Mouse (Mus musculus) gastrocnemius, postnatal 25 days (tissue): ENCODE results near the gene Zar1l. TPM values are rescaled to one million over a fixed set of nuclear protein-coding genes. Genes with fewer than 3 reads are reported as not detected.
A peak's percentile ranks its signal among the peaks of the same experiment; 100 is the strongest.
"Not testable (repeated sequence)": the region's sequence is repeated elsewhere in the genome, so short reads cannot be mapped to it uniquely, and the experiment has no call there.

ENCODE experiments used
- DNase-seq: peaks from one replicate; pipeline ENCODE4 v3.0.0; 2022
- long read RNA-seq, 2 experiments: library from polyadenylated mRNA; stranded (forward); transcript quantifications; one replicate each; pipeline ENCODE4 v2.0.0; 2021
- total RNA-seq, 2 experiments: library from RNA; stranded (reverse); gene quantifications; 1 replicate in 1 of 2; 2 replicates in 1 of 2; pipeline ENCODE4 v1.2.3; 2021

Gene Zar1l
- not detected for total RNA-seq
- long read RNA-seq, experiment 1 = 0 reads
- long read RNA-seq, experiment 2 = 0 reads

DNA sequence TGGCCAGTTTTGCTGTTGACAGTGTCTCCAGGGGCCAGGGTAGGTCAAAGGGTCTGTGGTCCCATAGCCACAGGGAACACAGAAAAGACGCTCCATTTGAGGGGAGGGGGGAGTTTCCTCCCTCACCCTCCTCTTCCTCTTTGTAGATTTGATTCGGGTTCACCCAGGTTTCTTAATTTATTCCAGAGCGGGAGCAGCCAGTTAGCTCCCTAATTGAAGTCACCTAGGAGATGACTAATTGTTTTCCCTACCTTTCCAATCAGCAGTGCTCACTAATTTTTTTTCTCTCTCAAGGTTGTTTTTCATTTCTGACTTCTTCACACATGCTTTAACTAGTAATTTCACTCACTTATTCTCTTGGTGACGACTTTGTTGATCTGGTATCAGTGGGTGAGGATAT, at the start of gene Zar1l:
Gene Zar1l (minus strand): TSS at position 101 of the 400 bp plus-strand sequence.
- DNase-seq = no peak

- DNase-seq = no peak
These were observed 49.0 kb upstream of the Zar1l start for GRCm38 (mm10) chr5:150566971-150567370.

DNA sequence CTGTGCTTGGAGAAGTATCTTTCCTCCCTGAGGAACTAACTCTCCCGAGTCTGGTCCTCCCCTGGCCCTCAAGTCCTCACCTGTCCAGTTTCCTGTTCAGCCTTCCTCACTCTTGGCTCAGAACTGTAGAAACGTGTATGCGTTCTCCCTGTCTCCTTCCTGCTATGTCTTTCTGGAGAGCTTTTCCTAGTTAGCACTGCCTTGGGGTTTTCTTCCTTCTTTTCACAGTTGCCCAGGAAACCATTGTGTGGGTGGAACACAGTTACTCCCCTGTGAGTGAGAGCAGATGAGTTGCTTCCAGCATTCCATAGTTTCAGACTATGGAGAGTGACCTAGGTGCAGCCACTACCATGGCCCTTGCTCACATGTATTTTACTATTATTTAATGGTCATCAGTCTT, 48.3 kb upstream of the Zar1l start:
- no peak for DNase-seq

DNA sequence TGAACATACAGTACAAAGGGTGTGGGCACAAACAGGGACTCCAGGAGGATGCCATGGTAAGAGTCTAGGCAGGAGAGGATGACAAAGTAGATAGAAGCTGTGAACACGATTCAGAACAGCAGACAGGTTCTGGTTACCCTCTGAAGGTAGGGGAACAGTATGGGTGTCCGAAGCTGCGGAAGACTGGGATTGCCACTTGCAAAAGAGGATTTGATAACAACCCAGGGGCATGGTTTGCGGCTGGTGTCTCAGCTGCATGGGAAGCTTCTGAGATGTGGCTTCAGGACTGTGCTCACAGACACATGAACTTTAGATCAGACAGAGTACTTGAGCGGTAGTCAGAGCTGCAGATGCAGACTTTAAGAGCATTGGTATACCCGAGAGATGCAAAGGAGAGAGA, 46.5 kb upstream of the Zar1l start:
- DNase-seq = no peak

DNA sequence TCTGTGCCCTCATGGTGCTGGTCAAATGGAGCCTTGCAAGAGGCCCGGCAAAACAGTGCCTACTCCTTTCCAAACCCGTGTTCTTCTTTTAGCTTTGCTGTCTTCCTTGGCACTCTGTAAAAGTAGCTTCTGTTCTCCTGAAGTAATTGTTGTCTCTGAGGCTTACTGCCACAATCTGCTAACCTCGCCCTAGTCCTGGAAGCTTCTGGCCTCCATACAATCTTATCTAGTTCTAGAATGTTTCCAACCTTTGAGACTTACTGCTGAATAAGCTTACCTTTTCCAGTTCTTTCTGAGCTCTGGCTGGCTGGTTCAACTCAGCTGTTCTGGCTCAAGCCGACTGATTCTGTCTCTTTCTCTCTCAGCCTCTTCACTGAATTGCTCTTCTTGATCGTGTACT, 43.8 kb upstream of the Zar1l start:
- DNase-seq = no peak

GRCm38 (mm10) chr5:150561376-150561775, 43.4 kb upstream of the Zar1l start:
- no peak for DNase-seq

- DNase-seq = no peak
These were observed 42.9 kb upstream of the Zar1l start for GRCm38 (mm10) chr5:150560851-150561250.

- no peak for DNase-seq
These were observed 41.6 kb upstream of the Zar1l start for GRCm38 (mm10) chr5:150559519-150560103.

GRCm38 (mm10) chr5:150551637-150552036, 33.7 kb upstream of the Zar1l start:
- no peak for DNase-seq

- DNase-seq = no peak
These were observed 25.2 kb upstream of the Zar1l start for GRCm38 (mm10) chr5:150543184-150543583.

DNA sequence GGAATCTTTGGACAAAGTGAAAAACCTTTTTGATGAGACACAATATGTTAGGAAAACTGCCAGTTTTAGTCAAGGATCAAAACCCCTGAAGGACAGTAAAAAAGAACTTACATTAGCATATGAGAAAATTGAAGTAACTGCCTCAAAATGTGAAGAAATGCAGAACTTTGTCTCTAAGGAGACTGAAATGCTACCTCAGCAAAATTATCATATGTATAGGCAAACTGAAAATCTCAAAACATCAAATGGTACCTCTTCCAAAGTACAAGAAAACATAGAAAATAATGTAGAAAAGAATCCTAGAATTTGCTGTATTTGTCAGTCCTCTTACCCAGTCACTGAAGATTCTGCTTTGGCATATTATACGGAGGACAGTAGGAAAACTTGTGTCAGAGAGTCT, 23.3 kb upstream of the Zar1l start:
- no peak for DNase-seq

DNA sequence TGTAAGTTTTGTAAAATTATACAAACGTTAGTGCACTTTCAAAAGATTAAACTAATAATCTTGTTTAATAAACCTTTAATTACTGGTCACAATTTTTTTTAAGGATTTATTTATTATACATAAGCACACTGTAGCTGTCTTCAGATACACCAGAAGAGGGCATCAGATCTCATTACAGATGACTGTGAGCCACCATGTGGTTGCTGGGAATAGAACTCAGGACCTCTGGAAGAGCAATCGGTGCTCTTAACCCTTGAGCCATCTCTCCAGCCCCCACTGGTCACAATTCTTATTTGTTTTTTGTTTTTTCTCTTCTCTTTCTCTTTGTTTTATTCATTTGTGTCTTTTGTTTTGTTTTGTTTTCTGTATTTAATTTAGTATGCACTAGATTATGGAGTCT, 7.3 kb upstream of the Zar1l start:
- no peak for DNase-seq

DNA sequence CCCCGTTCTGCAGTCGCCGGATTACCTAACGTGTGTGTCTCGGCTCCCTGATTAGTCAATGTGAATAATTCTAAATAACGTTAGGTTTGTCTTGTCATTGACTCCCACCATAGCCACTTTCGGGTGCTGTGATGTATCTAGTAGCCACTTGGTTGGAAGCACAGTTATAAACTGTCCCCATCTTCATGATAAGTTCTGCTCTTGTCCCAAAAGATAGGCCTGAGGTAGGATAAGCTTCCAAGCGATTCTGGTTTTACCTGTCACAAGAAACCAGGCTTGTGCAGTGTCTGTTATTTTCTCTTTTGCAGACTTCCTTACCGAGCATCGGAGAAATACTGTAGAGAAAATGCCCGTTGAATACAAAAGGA, 4.9 kb upstream of the Zar1l start:
- no peak for DNase-seq

DNA sequence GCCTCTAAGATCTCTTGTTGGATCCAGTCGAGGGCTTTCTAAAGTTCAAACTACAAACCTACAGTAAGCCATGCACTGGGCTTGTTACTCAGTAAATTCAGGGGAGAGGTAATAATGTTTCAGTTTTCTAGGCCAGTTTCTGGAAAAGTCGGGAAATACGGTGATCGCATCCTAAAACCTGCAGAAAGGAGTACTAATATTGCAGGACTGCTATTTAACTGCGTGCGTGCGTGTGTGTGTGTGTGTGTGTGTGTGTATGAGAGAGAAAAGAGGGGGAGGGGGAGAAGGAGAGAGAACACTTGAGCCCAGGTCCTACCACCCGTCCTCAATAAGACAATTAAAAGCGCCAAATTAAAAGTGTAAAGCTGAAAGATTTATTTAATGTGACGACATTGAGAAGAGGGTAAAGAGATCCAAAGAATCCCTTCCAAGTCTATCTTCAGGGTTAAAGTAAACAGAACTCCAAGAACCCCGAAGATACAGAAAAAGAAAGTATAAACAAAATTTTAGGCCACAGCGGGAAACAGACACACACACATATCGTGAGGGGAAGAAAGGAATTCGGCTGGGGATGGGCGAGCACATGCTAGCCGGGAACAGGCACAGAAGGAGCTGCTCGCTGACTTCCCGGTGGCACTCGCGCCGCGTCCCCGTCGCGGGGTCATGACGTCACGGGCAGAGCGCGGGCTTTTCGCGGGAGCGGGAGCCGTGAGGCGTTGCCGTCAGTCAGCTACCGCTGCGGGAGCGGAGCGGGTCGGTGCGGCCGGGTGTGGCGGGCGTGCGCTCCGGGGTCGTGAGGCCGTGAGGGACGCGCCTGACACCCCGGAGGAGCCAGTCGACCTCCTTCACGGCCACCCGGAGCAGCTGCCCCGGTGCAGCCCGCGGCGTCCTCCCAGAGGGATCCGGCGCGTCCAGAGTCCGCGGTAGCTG, 4.2 kb upstream of the Zar1l start, which contains the start of gene Brca2:
Gene Brca2 (plus strand): TSS at position 694 of the 930 bp plus-strand sequence.
- peak; percentile 84 for DNase-seq

DNA sequence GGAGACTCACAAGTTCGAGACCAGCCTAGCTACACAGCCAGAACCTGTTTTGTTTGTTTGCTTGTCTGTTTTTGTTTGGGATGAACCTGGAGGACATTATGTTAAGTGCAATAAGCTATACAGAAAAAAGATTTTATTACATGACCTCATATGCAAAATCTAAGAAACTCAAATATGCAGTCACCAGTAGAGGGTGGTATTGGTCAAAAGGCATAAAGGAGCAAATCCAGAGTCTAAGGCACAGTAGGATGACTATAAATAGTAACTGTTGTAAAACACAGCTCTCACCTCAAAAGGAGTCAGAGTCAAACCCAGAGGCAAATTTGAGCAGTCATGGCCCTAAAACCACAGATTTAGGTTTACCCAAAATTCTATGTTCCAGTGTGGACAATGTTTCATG, 1.6 kb upstream of the Zar1l start:
- no peak for DNase-seq

DNA sequence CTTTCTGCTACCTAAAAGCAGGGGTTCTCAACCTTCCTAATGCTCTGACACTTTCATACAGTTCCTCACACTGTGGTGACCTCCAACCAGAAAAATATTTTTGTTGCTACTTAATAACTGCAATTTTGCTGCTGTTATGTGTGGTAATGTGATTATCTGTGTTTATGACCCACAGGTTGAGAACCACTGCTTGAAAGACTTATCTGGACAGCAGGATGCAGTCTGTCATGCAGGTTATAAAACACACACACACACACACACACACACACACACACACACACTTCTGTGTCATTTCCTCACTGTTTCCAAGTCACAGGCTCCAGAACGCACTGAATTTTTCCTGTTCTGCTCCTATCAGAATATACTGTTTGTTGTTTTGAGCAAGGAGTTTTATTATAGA, 3.9 kb downstream of the Zar1l start:
- DNase-seq = no peak

DNA sequence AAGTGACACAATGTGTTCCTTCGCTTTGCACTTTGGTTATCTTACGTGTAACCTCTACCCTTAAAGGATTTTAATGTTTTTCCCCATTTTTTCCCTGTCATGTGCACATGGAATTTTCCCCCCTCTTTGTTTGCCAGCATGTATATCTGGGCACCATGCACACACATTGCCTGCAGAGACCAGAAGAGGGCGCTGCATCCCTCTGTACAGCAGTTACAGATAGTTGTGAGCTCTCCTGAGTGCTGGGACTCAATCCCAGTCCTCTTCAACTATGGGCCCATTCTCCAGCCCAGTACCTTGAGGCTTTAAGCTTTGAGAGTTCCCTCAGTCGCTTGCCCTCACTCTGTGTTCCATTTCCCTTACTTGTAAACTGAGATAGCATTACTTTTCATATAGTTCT, 4.7 kb downstream of the Zar1l start:
- no peak for DNase-seq

DNA sequence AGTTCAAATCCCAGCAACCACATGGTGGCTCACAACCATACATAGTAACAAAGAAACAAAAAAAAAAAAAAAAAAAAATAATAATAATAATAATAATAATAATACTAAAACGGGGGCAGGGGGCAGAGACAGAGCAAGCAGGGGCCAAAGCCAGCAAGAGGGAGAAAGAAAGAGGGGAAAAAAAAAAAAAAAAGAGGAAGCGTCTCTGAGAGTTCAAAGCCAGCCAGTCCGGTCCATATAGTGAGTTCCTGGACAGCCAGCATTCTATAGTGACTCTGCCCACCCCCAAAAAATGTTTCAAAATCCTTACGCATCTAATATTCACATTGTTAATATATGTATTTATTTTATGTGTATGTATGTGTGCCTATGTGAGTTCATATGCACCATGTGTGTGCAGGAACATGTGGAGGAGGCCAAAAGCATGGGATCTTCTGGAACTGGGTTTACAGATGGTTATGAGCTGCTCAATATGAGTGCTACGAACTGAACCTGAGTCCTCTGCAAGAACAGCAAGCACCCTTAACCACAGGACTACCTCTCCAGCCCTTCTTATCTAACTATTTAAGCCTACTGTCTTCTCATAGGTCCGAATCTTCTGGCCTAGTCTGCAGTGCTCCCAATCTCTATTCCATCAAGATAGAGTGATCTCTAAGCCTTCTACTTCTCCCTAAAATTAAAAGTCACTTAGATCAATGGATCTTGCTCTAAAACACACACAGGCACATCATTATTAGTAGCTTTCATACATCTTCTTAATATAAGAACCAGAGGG, 7.3 kb downstream of the Zar1l start:
- DNase-seq = no peak

- DNase-seq = no peak
These were observed 22.2 kb downstream of the Zar1l start for GRCm38 (mm10) chr5:150495792-150496191.

DNA sequence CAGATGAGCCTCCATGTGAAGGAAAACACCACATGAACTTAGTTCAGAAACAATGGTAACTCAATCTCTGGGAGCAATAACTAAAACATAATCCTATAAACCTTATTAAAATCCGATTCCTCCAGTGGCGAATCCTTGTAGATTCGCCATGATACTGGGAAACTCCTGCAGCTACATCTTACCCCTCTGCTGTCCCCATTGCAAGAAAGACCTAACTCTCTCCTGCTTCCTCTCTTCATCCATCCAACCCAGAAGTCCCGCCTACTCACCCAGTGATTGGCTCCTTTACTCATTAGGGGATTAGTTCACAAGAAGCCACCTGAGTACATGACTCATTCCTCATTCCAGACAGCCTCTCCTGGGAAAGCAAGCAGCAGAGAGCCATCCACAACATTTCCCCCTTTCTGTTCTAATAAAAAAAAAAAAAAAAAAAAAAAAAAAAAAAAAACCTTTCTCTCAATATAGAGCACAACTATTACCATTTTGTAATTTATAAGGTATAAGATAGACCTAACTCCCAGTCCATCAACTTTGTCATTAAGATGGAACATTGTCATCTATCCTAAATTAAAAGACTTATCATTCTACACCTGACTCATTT, 26.3 kb downstream of the Zar1l start:
- DNase-seq = not testable (repeated sequence)

DNA sequence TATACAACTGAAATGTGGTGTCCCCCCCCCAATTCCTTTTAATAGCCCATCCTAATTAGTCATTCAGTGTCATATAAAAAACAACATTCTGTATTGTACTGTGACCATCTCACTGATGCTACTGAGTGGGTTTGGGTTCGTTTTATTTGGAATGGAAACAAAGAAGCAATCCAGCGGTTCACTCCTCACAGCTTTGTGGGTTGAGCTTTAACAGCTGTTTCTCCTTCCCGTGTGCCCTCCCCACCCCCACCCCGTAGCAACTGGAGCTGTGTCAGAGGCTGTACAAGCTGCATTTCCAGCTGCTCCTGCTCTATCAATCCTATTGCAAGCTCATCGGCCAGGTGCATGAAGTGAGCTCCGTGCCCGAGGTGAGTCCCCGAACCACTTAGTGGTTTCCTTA, 27.1 kb downstream of the Zar1l start:
- DNase-seq = no peak

DNA sequence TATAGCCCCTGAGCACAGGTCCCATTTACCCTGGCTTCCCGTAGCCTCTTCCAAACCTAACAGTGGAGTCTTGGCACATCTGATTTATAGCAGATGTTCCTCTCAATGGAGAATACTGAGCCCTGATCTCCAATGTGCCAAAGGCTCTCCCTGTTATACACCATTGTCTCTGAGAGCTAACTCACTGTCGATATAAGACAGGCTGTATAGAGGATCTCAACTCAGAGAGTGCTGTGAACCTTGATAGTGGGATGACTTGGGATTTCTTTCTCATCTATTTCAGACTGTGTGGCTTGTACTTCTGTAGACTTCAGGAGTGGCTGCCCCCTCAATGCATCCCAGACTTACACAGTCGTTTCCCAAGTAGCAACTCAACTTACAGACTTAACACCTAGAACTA, 27.7 kb downstream of the Zar1l start:
- no peak for DNase-seq

- no peak for DNase-seq
These were observed 32.8 kb downstream of the Zar1l start for GRCm38 (mm10) chr5:150485198-150485597.
